Mouse (Mus musculus) 416B (cell line): Measurements from ENCODE around the gene Flt1.

Source experiments
- DNase-seq: peaks from one replicate; pipeline ENCODE4 v3.0.0; 2011; ENCODE audit warnings: low read depth

Flt1 gene

DNA sequence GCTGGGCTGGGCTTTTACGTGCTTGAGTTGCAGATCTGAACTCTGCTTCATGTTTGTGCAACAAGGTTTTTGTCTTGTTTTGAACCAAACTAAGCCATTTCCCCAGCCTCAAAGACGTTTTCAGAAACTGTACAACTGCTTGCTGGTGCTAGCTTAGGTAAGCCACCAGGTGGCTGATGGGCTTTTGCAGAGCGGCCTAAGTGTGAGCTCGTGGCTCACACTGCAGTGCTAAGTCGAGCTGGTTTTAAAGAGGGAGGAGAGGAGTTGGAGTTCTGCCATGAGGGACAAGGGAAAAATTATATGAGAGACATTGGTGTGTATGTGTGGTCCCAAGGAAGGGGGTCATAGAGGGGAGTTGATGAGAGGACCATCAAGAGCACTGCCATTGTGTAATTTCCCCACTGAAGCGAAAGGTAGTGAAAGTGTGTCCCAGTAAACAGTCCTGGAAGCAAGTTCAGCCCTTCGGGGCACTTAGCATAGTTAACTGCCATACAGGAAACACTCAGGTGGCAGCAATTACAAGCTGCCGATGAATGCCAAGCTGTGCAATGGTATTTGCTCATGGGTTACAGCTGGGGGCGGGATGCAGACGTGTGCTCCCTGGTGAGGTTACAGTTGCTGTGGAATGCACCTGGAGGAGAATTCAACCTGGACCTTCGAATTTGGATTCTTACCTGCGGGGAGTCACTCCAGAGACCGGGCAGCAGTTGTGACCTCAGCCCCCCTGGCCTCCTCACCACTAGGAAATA, 173.8 kb downstream of the Flt1 start:
- no peak for DNase-seq

DNA sequence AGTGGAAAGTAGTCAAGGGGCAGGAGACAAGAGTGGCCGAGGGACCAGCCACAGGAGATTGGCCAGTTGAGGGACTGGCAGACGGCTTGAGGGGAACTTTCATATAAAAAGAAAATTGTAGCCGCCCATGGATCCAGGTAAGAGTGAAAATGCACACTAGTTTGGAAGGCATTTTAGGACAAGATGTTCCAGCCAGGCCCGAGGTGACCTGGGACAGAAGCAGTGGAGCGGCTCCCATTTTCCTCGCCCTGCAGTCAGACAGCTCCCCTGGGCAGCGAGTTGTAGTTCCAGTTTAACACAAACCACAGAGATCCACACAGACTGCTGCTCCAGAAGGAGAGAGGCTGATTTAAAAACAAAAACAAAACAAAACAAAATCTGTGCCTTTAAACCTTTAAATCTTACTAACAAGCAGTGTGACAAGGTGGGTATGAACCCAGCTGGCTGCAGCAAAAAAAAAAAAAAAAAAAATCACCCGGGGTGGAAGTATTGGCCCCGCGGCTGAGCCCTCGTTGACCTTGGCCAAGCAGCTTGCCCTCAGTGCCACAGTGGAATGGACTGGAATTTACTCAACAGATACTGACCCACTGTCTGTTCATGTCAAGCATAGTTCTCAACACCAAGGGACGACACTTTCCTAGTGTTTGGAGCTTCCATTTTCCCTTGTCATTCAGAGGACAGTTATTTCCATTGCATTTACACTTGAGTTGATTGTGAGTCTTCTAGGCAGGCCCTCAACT, 176.6 kb downstream of the Flt1 start:
- DNase-seq, result no peak

DNA sequence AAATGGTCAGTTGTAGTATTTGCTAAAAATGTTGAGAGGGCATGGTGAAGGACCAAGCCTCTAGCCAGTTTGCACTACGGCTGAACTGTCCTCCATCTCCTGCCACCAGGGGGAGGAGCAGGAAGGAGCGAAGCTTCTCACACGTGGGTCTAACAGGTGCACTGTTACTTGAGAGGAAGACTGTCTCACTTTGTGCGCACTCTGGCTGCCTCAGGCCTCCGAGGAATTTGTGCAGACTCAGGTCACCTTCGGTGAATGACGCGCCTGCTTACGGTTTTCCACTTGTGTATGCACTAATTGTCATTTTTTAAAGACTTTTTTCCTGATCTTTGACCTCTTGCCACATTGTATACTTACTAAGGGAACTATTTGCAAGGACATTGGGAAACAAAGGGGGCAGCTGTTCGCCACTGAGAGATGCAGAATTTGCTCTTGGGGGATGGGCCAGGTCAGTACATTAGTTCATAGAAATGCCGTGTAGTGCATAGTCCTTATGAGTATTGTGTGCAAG, 180.0 kb downstream of the Flt1 start:
- no peak for DNase-seq

DNA sequence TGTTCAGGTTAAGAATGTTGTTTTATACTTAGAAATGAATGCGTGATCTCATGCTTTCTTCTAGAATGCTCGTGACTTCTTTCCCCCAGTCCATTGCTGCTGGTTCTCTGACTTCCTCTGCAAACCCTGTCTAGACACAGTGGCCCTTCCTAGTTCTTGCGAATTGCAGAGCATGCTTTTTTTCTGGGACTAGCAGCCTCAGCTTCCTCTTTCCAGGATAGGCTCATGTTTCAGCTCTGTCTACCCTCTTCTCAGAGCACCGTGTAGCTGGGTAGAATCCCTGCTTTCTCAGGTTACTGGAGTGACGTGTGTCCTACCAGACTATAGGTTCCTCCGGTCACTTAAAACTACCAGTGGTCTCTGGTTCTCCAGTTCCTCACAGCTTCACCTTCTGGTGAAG, 183.5 kb downstream of the Flt1 start:
- peak; percentile 48 for DNase-seq

DNA sequence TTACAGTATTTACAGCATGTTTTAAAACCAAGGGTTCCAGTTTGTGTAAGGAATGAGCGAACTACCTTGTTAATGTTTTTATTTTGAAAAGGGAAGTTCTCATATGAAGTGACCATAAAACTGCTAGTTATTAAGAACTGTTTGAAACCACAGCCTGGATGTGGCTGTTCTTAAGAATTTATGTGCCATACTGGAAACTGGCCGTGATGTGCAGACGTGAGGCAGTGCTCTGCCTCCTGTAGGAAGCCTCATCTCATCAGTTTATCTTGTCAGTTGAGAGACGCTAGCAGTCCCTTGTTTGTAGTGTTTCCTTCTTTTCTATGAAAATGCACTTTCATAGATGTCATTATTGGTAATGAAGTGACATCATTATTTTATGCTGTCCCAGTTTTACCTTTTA, 186.0 kb downstream of the Flt1 start:
- DNase-seq, result no peak

DNA sequence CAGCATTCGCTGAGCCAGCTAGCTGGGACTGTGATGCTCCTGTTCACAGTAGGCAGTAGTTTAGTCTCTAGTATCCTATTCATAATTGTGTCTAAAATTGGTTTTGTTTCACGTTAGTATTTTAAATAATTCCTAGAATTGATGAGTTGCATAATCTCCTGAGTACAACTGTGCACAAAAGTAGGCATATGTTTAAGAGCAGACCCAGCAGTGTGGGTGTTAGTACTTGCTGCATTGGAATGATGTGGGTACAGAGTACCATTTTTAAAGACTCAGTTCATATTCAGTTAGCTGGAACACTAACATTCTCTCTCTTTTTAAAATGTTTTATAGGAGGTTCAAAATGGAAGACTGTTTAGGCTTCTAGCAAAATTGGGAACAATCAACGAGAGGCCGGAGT, 186.4 kb downstream of the Flt1 start:
- no peak for DNase-seq

DNA sequence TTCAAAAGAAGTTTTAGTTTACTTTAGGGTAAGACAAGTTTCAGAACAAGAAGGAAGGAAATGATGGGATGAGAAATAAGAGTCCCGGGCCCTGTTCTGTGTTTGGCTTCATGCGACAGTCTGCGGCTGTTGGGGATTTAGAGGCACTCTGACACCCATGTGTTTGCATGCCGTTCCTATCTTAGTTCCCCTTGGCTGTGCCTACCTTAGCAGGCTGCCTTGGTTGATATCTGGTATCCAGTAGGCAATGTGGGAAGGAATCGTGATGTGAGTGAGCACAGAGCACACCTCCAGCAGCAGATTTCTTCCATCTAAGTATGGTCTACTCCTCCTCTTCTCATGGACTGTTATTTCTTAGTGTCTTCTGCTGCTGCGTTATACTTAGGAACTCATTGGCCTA, 193.8 kb downstream of the Flt1 start:
- no peak for DNase-seq

DNA sequence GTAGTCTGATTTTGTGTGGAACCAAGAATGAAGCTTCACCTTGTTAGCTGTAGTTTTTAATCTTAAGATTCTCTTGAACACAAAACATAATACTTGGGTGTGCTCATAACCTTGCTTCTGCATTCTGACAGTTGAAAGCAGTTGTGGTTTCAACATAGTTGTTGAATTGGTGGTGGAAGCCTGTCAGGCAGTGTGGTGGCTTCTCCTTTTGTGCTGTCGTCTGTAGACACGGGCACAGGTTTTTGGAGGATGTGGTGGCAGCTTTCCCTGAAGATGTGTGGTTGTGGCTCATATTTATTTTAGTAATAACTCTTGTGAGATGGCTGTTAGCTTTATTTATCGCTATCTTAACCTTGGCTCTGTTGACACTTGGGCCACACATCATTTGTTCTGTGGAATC, 198.0 kb downstream of the Flt1 start:
- DNase-seq, result peak; percentile 95

DNA sequence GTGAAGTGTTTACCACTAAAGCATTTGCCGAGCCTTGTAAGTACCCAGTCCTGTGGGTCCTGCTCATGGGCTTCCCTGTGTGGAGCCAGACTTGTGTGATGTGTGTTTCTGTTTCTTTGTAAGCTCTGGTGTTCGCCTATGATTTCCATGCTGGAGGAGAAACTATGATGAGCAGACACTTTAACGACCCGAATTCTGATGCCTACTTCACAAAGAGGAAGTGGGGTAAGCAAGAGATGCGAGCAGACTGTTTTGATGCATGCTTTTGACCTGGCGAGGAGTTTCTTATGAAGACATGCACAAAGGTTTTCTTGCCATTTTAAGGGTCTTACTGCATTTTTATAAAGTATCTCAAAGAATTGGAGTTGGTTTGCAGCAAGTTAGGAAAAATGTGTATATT, 198.8 kb downstream of the Flt1 start:
- no peak for DNase-seq
